Mouse (Mus musculus) hindbrain, embryonic 12.5 days (tissue): Measurements from ENCODE around the gene Gpr180. TPM values are rescaled to one million over a fixed set of nuclear protein-coding genes. Genes with fewer than 3 reads are reported as not detected.

ENCODE experiments used
- polyA plus RNA-seq: library from polyadenylated mRNA; unstranded; fragments of >200 nt; fragmentation: Nextera tagmentation; extraction: Ambion mirVana; gene quantifications from 2 replicates; pipeline ENCODE4 v1.2.1, GENCODE M21; 2016

The Gpr180 gene
- polyA plus RNA-seq, 1 experiment from 2014 or later = 36.4 TPM

Other genes with a start within 250 kb of the Gpr180 start
- gene Dct, start 84.9 kb upstream of the Gpr180 start, polyA plus RNA-seq = 3.8 and 6.0 TPM in 2 replicates
- gene Tgds, start 4.4 kb upstream of the Gpr180 start, polyA plus RNA-seq = 28.7 and 31.4 TPM in 2 replicates
- 16.2 TPM in 2 replicates for gene Sox21, start 99.9 kb downstream of the Gpr180 start, polyA plus RNA-seq
- gene Gm9376, start 129.8 kb downstream of the Gpr180 start, polyA plus RNA-seq = not detected in 2 replicates